Mouse (Mus musculus) lung, postnatal 14 days (tissue): ENCODE measurements at regions not wholly inside any gene's neighbourhood (a gene's known extent, or its start where the extent isn't known, plus 50 kb on each side); places are given as distances from the start of the nearest gene placed in this dataset.

Experiments
- DNase-seq: peaks from one replicate; pipeline ENCODE4 v3.0.0; 2021

DNA sequence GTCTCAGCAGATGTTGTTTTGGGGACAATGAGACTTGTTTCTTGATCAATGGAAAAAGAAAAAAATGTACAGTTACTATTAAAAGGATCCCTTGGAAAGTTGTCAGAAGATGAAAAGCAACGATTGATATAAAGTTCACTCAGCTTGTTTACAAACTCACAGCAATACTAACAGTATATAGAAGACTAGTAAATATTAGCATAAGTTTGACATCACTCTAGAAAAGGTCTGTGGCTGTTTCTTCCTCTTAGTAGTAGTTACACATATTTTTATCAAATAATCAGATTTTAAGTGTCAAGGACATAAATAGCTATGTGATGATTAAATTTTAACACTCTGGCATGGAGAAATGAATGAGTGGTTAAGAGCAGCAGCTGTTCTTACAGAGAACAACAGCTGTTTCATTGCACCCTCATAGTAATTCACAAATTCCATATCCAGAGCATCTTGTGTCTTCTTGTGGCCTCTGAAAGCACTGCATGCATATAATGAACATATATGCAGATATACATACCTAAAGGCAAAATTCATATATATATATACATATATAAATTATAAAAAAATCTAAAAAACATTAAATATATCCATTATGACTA, 179.1 kb upstream of the Pcdh10 start:
- DNase-seq: no peak

DNA sequence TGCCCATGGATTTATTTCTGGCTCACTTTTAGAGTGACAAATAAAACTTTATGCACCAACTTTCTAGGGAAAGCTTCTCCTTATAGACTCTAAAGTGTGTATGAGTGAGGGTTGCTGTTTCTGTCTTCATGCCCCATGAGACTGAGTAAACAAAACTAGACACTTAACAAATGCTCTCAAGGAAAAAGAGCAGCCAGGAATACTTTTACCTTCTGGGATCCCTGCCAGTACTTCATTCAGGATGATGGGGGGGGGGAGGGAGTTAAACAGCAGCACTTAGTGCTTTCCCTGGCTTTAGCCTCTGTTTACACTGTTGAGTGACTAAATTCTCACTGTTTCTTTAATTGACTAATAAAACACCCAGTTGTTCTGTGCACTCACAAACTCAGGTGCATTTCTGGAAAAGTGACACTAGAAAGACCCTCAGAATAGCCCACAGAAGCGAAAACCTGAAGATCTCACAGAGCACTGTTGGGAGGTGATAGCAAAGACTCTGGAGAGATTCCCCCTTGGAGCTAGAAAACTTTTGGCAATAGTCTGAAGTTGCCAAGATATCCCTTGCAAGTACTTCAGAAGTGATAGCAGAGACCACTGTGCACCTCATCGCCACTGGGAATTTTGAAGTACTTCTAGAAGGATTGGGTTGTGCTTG, 173.7 kb upstream of the Pcdh10 start:
- peak; percentile 1 for DNase-seq

GRCm38 (mm10) chr3:45231641-45232433, 146.4 kb upstream of the Pcdh10 start:
- no peak for DNase-seq

DNA sequence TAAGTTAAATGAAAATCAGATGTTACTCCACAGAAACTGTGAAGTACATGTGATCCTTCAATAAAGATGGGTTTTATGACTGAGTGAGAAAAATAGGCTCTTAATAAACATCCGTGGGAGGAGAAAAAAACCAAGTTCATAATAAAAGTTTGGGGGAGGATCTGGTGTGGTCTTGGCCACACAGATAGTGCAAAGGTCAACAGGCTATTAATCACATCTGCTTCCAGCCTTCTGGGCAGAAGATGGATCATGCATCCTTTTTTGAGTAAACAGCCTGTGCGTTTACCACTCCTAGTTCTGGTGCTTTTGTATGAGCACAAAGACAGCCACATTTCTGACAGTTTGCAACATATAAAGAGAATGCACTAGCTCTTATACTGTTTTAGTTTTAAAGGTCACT, 139.7 kb upstream of the Pcdh10 start:
- no peak for DNase-seq

DNA sequence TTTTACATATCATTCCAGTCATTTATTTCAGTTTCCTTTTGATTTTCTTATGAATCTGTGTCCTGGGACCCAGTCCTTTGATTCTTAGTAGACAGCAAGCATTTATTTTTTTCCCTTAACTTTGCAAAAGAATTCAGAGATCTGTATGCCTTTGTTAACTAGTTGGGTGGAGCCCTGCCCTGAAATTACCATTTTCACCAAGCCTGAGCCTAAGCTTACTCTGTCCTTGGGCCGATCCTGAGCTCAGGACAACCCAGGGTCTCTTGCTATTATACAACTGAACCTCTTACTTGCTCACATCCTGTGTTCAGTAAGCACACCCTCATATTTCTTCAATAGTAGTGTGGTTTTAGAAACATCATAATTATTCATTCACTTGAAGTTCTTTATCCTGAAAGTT, 132.7 kb upstream of the Pcdh10 start:
- no peak for DNase-seq

DNA sequence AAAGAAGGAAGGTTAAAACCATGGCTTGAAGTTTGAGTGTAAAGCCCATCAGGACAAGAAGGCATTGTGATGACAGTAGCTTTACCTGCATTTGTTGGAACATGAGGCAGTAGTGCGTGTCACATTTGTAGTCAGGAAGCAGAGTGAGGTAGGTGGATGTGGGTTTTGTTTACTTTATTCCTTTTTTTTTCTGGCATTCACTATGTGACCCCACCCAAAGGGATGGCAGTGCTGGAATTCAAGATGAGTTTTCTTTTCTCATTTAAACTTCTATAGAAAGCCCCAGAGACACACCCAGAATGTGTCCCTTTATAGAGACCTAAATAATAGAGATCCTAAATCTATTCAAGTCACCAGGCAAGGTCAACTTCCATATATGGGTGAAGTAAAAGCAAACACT, 131.6 kb upstream of the Pcdh10 start:
- DNase-seq: no peak

DNA sequence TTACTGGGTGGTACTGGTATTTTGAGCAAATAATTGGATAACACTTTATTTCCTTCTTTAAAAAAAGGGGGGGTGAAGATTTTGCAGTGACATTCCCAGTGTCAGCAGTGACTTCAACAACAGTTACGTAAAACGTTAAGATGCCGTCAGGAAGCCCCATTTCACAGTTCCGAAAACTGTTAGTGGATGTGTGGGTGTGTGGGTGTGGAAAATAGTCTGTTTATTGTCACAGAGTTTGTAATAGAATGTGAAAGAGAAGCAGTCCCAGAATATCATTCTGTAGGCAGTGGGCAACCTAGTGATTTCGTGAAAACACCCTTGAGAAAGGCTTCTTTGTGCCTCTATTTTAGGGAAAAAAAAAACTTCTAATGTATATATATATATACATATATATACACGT, 101.4 kb upstream of the Pcdh10 start:
- no peak for DNase-seq

- DNase-seq: no peak
Observed at GRCm38 (mm10) chr3:45297242-45297853, 80.8 kb upstream of the Pcdh10 start.

DNA sequence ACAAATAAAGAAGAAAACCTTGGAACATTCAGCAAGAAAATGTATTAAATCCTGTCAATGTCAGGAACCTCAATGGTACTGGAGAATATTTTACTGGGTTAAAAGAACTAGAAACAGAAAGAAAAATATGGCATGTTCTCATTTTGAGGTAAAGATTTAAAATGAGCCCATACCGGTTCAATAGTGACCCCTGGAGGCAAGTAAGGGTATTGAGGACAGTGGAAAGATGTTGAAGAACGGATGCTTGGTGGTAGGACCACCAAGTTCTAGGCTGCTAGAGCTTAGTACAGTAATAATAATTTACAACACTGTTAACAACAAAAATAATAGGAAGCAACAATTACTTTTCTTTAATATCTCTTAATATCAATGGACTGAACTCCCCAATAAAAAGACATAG, 58.9 kb upstream of the Pcdh10 start:
- no peak for DNase-seq
